9 mouse cellular contexts compared by ENCODE assay signal in the genomic region with DNA sequence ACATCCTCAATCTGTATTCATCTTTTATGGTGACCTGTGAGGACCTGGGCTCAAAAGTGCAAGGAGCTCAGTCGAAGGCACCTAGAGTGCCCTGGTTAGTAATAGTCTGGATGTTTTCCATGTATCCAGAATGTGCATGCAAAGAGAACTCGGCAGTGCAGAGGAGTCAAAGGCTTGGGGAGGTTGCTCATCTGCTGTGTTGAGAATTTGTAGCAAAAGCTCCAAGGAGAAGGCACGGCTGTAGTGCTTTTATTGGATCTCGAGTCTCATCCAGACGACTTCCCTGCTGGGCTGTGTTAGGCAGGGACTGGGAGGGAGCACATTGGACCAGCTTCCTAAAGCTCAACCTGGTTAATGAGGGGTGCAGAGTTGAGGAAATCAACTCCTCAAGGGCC.
"Had no signal": no experiment of that assay in that cellular context is flagged by ENCODE, and none has a peak within 500 bp of the region (broad histone marks: within the 10 kb centered on the region; RNA-seq: fewer than 3 reads in every experiment).

No protein-coding gene starts in this region.

- DNase-seq: kidney, adult 2 months; kidney, postnatal 14 days; lung, adult 18-20 months; right cerebral cortex, postnatal 4 days; spleen, adult 18-20 months; thymus, adult 18-20 months; thymus, postnatal 14 days had no signal

- ATAC-seq: intestine, embryonic 16.5 days; midbrain, embryonic 13.5 days had no signal
